Mouse (Mus musculus) naive thymus-derived CD4-positive, alpha-beta T cell, adult 2 months (primary cell): ENCODE data around the gene Spag17.
"Not testable (repeated sequence)": the region's sequence is repeated elsewhere in the genome, so short reads cannot be mapped to it uniquely, and the experiment has no call there.

Source experiments
- DNase-seq: peaks from one replicate; pipeline ENCODE4 v3.0.0-alpha.2; 2011; ENCODE audit warnings: low read depth

Gene Spag17

DNA sequence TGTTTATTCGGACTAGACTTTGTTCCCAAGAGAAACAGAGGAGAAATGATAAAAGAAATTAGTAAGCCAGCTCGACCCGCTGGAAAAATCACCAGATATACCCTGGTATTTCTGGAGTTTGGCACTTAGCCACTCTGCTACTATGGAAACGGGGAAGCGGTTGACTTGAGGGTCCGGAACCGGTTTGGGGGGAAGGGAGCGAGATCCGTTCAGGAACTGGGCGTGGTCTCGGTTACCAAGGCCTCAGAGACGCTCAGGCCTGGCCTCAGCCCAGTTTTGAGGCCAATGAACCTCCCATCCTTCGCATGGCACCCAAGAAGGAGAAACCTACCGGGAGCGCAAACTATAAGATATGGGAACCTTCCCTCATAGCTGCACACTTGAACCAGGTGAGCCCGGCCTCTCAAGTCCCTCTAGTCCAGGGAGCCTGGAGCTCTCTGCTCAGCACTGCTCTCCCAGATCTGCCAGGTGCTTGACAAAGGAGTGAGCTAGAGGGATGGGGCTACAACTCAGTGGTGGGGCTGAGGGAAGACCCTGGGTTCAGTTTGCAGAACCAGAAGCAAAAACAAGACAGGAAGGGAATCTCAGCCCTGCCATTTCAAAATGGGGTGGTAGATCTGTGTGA, at the start of gene Spag17:
Gene Spag17 (plus strand): TSS at position 220 of the 625 bp plus-strand sequence.
- no peak for DNase-seq

GRCm38 (mm10) chr3:99842333-99842732, 42.9 kb upstream of the Spag17 start:
- DNase-seq = no peak

- no peak for DNase-seq
Observed at GRCm38 (mm10) chr3:99842808-99843207, 42.4 kb upstream of the Spag17 start.

DNA sequence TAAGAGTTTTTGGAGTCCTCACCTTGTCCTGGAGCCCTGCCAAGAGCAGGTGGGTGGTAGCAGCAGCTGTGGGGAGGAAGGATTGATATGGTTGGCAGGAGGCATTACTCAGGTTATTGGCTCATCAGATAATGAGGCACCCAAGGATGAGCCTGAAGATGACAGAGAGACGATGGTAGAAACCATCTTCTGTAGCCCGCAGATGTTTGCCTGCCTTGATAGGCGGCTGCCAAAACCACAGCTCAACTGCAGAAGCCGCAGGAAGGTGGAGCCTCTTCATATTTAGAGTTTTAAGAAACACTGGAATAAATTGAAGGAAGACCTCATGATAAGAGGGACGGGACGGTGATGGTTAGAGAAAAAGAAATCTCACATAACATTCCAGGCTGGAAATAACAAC, 42.0 kb upstream of the Spag17 start:
- no peak for DNase-seq

- no peak for DNase-seq
Observed at GRCm38 (mm10) chr3:99850926-99851325, 34.3 kb upstream of the Spag17 start.

DNA sequence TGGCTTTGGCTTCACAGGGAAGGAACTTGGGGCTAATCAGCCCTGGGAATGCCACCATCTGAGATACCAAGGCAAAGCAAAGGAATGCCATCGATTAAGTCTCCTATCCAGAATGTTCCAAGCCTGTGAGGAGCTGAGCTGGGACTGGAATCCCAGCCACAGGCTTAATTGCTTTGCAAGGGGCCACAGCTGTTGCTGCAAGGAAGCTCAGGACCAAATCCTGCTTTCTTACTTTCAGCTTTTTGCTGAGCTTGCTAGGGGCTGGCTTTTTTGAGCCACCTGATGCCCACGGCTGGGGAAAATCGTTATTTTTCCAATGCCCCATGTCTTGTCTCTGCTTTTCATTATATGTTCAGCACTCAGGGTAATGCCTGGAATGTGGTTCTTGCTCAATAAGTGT, 30.6 kb upstream of the Spag17 start:
- DNase-seq = no peak

GRCm38 (mm10) chr3:99858922-99859321, 26.3 kb upstream of the Spag17 start:
- DNase-seq = no peak

DNA sequence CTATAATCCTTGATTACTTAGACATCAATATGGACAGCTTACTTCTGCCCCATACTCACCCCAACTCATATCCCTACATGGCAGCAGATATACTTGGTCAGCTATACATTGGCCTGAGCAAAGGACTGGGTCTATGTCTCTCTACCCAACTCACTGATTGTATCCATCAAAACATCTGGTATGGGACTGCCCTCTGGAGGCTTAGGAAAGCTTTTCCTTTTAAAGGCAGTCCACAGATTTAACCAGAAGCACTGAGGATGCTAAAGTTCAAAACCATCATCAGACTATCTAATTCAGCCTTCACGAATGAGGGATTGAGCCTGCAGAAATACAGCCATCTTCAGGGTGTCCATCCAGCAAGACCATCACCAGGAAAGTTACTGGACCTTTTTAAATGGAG, 20.5 kb upstream of the Spag17 start:
- no peak for DNase-seq

DNA sequence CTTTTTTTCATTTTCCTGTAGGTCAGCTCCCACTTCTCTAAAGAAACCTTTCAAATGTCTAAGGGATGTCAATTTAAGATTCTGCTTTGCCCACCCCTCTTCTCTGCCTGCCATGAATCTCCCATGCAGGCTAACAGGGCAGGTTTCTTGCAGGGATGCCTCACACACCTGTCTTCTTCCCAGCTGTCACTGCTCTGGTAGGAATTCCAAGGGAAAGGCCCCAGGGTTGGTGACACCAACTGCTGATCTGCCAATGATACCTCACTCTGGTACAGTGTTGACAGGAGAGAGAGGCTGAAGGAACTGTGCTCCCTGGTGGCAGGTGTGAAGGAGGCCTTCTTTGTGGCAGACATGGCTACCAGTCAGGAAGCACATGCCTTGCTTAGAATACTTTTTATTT, 10.1 kb upstream of the Spag17 start:
- DNase-seq = no peak

GRCm38 (mm10) chr3:99881498-99881897, 3.7 kb upstream of the Spag17 start:
- no peak for DNase-seq

GRCm38 (mm10) chr3:99883988-99884564, 1.1 kb upstream of the Spag17 start:
- DNase-seq = no peak

GRCm38 (mm10) chr3:99894741-99895140, 9.5 kb downstream of the Spag17 start:
- DNase-seq = not testable (repeated sequence)

DNA sequence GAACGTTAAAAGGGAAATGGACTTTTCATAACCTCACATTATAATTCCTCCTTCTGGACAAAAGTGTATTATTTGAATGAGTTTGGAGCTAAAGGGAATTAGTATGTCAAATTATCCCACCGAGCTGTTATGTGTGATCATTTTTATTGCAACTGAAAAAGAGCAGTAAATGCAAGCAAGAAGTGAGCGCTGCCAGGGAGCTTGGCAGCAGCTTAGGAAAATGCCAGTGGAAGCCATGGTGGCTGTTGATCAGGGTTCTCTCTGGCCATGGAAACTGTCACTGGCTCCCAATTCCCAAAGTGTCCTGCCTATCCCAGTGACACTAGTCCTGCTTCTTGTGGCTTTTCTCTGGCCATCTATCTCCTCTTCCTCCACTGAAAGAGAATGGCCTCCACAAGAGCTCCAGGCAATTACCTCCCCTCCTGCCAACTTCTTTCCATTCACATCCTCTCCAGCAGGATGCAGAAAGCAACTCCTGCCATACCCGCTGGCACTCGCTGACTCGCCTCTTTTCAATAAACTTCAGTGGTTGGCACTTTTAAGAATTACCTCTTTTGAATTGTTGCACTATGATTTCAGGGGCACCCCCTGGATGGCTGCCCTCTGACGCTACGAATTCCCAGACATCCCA, 28.7 kb downstream of the Spag17 start:
- DNase-seq = no peak

GRCm38 (mm10) chr3:99922944-99923343, 37.7 kb downstream of the Spag17 start:
- DNase-seq = no peak

GRCm38 (mm10) chr3:99930920-99931620, 45.9 kb downstream of the Spag17 start:
- DNase-seq = no peak

DNA sequence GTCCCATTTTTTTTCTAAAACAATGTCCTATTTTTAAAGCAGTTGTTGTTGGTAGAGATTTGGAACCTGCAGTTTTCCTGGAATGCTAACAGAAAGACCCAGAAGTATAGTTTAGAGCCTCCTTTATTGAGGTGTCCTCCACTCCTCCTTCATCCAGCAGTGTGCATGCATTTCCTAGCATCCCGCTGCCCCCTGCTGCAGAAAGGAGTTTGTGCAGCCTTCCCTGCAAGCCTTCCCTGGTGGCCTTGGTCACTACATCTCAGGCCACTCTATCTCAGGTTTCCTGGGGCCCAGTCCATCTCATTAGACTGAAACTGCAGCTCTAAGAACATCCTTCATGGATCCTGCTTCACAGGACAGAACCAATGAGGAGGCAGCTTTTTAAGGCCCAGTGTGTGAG, 51.0 kb downstream of the Spag17 start:
- DNase-seq = no peak

DNA sequence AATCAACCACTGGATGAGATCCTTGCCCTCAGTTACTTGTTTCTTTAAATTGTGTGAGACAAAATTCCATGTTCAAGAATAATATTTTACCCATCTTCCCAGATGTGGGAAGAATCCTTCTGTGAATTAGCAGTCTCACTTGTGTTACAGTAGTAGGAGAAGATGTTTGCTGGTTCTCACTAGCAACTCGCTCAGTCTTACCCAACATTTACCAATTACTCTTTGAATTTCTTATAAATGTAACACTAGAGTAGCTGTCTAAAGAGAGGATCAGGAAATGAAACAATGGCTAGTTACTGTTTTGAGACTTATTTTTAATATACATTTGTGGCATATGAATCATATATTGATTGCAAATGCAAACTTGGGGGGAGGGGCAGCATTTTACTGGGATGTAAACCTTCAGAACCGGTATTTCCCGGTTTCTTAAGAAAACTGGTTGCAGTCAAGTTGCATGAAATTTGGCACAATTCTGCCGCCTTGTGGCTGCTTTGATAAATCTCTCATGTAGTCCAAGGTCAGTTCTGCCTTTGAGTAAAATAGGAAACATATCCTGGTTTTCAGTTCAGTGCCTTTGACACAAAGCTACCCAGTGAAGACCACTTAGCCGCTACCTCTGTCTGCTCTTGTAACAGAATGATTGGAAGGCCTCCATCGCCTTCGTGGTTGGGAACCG, 53.5 kb downstream of the Spag17 start:
- DNase-seq = no peak

DNA sequence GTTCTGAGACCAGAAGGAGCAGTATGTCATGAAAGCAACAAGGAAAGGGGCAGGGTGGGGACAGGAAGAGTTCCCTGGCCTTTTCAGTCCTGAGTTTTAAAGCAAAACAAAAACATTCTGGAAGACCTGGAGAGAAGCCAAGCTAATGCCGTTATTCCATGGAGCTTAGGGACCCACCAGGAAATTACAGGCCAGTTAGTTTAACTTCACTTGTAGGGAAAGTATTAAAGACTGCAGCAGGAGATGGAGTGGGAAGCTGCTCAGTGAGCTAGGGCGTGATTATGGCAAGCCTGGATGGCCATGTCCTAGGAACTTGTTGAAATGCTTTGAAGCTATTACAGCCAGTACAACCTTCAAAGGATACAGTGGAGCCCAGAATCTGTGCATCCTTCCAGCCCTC, 60.0 kb downstream of the Spag17 start:
- DNase-seq = no peak

DNA sequence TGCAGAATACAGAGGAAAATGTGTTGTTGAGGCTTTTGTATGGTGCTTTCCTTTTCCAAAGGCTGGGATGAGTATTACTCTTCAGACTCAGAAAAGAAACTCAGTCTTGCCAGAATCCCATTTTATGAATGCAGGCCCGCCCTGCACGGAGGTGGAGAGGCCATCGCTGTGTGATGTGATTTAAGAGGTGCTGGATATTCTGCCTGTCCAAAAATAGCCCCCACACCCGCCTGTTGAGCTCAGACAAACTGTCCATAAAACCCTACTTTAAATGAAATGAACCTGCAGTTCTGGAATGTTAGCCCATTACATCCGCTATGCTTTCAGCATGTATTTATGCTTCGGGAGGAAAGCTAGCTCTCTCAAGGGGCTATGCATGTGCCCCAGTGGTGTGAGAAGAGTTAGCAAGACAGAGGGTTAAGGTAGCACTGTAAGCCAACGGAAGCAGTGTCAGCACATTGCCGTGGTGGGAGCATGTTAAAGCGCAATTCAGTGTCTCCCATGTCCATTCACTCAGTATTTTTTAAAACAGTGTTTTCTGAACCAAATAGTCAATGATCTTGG, 68.9 kb downstream of the Spag17 start:
- no peak for DNase-seq

DNA sequence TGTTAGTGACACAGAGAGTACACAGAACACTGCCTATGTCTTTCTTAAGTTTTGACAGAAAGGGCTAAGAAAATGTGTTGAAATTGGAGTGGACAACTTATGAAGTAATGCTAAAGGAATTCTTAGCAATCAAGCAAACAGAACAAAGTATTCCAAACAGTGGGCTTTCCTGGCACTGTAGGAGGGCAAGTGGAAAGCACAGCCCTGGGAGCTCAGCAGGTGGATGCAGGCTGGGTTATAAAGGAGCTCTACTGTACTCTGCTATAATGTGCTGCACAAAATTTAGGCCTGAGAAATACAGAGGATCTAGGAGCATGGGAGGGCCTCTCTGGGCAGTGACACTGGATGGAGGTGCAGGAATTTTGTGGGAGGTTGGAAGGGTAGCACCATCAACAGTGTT, 71.3 kb downstream of the Spag17 start:
- no peak for DNase-seq

- DNase-seq = no peak
Observed at GRCm38 (mm10) chr3:99959805-99960485, 74.7 kb downstream of the Spag17 start.

DNA sequence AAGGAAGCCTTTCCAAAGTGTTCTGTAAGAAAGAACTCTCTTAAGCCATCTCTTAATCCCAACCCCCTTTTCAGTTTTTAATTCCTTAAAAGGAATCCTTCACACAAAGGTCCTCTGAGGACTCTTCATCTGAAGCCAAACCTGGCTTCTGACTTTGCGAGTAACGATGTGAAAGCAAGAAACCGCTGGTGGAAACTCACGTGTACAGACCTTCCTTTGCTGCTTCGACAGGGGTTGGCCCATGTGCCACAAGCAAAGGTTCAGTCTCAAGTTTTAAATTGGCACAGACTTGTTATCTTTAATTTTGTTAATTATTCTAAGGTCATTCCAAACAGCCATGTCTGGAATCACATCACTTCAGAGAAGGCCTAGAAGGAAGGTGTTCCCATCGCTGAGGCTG, 79.1 kb downstream of the Spag17 start:
- no peak for DNase-seq
